Mouse (Mus musculus) hematopoietic multipotent progenitor cell, adult 10-12 weeks (in vitro differentiated cells): ENCODE measurements around the gene Gm28038. TPM values are rescaled to one million over a fixed set of nuclear protein-coding genes. Genes with fewer than 3 reads are reported as not detected.

Experiments
- polyA plus RNA-seq: library from polyadenylated mRNA; stranded (reverse); fragments of >175 nt; gene quantifications from 2 replicates; pipeline ENCODE4 v1.2.3, GENCODE M21; 2012; ENCODE audit warnings: low replicate concordance

Gene Gm28038
- not detected in 2 replicates for polyA plus RNA-seq

DNA sequence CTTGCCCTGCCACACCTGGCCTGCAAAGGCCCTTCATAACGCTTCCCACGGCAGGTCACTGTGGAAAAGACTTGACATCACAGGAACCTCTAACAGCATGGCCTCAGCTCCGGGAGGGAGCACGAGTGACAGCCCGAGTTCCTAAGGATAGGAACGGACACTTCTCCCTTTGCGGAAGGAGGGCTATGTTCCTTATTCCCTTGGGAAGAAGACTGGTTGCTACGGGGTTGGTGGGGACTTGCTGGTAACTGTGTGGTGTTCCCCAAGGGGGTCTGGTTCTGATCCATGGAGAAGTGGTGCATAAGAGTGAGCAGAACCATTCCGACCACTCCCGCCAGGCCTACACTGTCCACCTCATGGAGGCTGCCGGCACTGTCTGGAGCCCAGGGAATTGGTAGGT, at the start of gene Gm28038:
Gene Gm28038 (plus strand): TSS at position 301 of the 400 bp plus-strand sequence.

DNA sequence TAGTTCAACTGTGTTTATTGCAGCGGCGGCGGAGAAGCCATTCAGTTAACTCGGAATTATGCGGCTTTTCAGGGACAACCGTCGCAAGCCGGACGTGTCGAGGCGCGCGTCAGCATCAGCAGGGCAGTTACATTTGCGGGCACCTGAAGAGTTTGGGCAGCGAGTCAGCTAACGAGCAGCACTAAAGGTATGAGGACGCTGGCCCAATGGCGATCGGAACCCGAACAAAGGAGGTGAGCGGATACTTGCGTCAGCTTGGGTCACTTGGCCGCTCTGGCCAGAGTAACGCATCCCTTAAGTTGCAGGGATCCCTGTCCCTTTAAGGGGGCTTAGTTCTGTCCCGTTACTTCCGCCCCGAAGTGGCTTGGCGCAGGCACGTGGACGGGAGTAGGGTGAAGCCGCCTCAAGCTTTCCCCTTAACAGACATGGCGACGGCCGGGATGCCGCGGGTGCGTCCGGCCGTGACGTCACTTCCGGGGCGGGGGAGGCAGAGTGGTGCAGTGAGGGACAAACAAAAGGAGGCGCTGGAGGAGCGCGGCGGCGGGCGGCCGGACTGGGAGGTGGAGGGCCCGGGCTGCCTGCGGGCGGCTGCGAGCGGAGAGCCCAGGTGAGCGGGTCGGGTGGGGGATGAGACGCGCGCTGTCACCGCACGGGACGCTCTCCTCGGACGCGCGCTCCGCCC, 43.5 kb upstream of the Gm28038 start, which contains the start of gene Lrrc8a:
Gene Lrrc8a (plus strand): TSS at position 517 of the 682 bp plus-strand sequence.

DNA sequence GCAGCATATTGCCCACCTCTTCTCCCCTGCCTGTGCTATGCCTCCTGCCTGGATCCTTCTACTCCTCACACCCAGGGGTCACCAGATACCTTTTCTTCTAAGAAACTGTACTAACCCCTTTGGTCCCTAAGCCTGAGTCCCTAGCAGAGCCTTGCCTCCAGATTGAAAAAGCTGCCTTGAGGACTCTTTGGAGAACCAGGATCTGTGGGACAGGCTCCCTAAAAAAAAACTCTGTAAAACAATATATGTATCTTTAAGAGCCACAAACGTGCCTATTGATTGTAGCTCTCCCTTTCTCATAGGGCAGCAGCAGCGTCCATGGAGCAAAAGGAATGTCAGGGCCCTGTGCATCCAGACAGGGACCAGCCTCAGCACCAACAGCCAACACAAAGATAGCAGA, 40.6 kb upstream of the Gm28038 start, which contains the start of gene Gm28035:
Gene Gm28035 (plus strand): TSS at position 301 of the 400 bp plus-strand sequence.

DNA sequence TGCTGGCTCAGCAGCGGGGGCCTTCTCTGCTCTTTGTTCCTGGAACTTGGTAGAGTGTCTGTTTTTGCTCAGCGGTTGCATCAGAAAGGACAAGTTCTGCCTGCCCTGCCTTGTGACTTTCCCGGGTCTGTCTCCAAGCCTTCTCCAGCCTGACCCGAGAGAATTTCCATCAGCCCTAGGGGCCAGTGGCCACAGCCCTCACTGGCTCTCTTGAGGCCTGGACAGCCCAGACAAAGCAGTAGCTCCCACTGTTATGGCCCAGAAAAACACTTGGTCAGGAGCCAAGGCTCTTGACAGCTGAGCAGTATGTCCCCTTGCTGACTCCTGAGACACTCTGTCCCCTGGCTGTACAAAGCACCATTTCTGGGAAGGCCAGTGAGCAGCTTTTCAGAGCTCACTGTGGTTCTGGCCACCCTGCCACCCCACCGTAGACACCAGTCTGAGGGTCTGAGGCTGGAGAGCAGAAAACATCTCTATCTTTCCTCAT, 15.0 kb upstream of the Gm28038 start, which contains the start of gene Phyhd1:
Gene Phyhd1 (plus strand): TSS at position 437 of the 487 bp plus-strand sequence.

DNA sequence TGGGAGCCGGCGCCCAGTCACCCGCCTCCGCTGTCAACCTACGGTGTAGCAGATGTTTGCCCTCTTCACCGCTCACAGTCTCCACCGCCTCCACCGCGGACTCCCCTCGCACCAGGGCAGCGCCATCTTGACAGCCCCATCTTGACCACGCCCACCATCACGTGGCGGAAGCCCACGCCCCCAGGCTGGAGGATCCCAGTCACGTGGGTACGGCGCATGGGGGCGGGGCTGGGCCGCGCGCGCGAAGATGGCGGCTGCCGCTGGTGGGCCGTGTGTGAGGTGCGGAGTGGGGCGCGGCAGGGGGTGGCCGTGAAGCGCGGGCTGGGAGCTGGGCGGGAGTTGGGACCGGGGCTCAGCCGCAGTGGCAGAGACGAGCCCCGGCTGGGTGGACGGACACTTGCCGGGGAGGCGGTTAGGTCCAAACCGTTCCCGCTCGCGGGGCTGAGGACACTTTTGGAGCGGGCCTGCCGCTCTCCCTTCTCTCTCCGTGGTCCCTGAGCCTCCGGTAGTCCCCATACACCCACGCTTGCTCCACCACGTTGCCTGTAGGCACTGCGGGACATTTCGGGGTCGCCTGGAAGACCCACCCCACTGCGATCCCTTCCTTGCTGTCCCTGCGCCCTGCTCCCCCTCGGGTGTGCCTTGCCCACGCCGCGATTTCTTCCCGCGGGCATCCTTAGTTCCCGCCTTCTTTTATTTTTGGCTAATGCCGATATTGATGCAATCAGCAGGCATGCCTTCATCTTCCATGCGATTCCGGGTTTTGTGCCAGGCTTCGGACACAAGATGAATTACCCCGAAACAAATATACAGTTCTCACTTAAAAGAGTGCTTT, 5.6 kb downstream of the Gm28038 start, which contains the start of the genes Dolk and Nup188:
Gene Dolk (minus strand): TSS at position 143 of the 835 bp plus-strand sequence.
Gene Nup188 (plus strand): TSS at position 206 of the 835 bp plus-strand sequence.

Other genes with a start within 250 kb of the Gm28038 start
- 3.6 and 5.1 TPM in 2 replicates for gene Wdr34, start 232.2 kb upstream of the Gm28038 start, polyA plus RNA-seq
- 202 and 208 TPM in 2 replicates for gene Set, start 223.7 kb upstream of the Gm28038 start, polyA plus RNA-seq
- 4.4 and 6.9 TPM in 2 replicates for gene Pkn3, start 203.4 kb upstream of the Gm28038 start, polyA plus RNA-seq
- 32.1 and 47.9 TPM in 2 replicates for gene Zdhhc12, start 187.4 kb upstream of the Gm28038 start, polyA plus RNA-seq
- gene Zer1, start 156.5 kb upstream of the Gm28038 start, polyA plus RNA-seq, result 29.0 and 54.9 TPM in 2 replicates
- 26.5 and 29.8 TPM in 2 replicates for gene Tbc1d13, start 147.3 kb upstream of the Gm28038 start, polyA plus RNA-seq
- gene Endog, start 109.5 kb upstream of the Gm28038 start, polyA plus RNA-seq, result 15.4 and 27.4 TPM in 2 replicates
- gene Spout1, start 102.6 kb upstream of the Gm28038 start, polyA plus RNA-seq, result 17.6 and 20.1 TPM in 2 replicates
- gene Kyat1, start 75.2 kb upstream of the Gm28038 start, polyA plus RNA-seq, result 2.4 and 10.4 TPM in 2 replicates
- gene Lrrc8a, start 43.3 kb upstream of the Gm28038 start, polyA plus RNA-seq, result 6.5 and 13.1 TPM in 2 replicates
- 6.1 and 10.3 TPM in 2 replicates for gene Gm28035, start 40.5 kb upstream of the Gm28038 start, polyA plus RNA-seq
- 7.0 and 13.3 TPM in 2 replicates for gene Phyhd1, start 14.8 kb upstream of the Gm28038 start, polyA plus RNA-seq
- gene Dolk, start 5.3 kb downstream of the Gm28038 start, polyA plus RNA-seq, result 5.6 and 6.9 TPM in 2 replicates
- 42.0 and 50.7 TPM in 2 replicates for gene Nup188, start 5.4 kb downstream of the Gm28038 start, polyA plus RNA-seq
- 52.4 and 84.3 TPM in 2 replicates for gene Sh3glb2, start 78.3 kb downstream of the Gm28038 start, polyA plus RNA-seq
- 9.1 and 10.1 TPM in 2 replicates for gene Miga2, start 83.2 kb downstream of the Gm28038 start, polyA plus RNA-seq
- gene Dolpp1, start 111.2 kb downstream of the Gm28038 start, polyA plus RNA-seq, result 20.7 and 37.4 TPM in 2 replicates
- gene Crat, start 134.8 kb downstream of the Gm28038 start, polyA plus RNA-seq, result 40.2 and 81.9 TPM in 2 replicates
- gene Ptpa, start 135.0 kb downstream of the Gm28038 start, polyA plus RNA-seq, result 364 and 511 TPM in 2 replicates
- 3.1 and 10.1 TPM in 2 replicates for gene Ier5l, start 193.2 kb downstream of the Gm28038 start, polyA plus RNA-seq